Mouse (Mus musculus): Measurements from ENCODE around the gene Mtmr11. TPM values are rescaled to one million over a fixed set of nuclear protein-coding genes. Genes with fewer than 3 reads are reported as not detected.
A peak's percentile ranks its signal among the peaks of the same experiment; 100 is the strongest.
"Not testable (repeated sequence)": the region's sequence is repeated elsewhere in the genome, so short reads cannot be mapped to it uniquely, and the experiment has no call there.

The Mtmr11 gene
- polyA plus RNA-seq, 1 experiment from 2014 or later: 9.1 TPM

DNA sequence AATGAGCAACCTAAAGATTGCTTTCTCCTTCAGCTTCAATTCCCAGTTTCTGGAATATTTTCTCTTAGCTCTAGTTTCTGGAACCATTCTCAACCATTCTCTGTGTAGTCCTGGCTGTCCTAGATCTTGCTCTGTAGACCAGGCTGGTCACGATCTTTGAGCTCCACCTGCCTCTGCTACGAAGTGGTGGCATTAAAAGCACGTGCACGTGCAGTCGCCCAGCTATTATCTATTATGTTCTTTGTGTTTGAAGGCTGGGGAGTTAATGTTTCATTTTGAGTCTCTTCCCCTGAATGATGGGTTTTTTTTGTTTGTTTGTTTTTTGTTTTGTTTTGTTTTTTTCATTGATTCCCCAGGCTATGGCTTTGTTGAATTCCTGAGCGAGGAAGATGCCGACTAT, 11.4 kb downstream of the Mtmr11 start:
- H3K4me2 ChIP-seq (replicated peaks): peak overlapping the region; percentile 99
- 0 out of 2 replicates have a peak overlapping the region, but pooled peaks have one; percentile 99 for H3K27ac ChIP-seq
- WGBS: 39% methylated on average over 7 of the region's 7 CpGs
- H3K36me3 ChIP-seq: peaks cover 45% of the 10 kb centered on the region
- peak overlapping the region; percentile 88 for H3K9ac ChIP-seq (replicated peaks)
- ATAC-seq: no peak
- no peaks in the 10 kb centered on the region for H3K27me3 ChIP-seq
- peak overlapping the region; percentile 85 for H3K4me3 ChIP-seq (replicated peaks)
- no peaks in the 10 kb centered on the region for H3K9me3 ChIP-seq
- peaks cover 40% of the 10 kb centered on the region for H3K4me1 ChIP-seq (replicated peaks)

DNA sequence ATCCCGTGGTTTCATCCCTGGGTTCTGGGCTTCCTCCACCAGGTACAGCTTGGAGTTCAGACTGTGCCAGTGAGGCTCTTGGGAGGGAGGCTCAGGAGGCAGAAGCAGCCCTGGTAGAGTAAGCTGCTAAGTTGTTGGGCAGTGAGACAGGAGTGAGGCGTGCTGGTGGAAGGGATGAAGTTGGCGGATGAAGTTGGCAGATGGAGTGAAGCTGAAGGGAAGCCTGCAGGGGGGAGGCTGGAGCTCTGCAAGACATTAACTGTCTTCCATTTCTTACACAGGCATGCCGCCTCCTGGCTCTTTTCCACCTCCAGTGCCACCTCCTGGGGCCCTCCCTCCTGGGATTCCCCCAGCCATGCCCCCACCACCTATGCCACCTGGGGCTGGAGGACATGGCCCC, 12.2 kb downstream of the Mtmr11 start:
- 0 out of 2 replicates have a peak overlapping the region, but pooled peaks have one; percentile 85 for H3K4me3 ChIP-seq (replicated peaks)
- H3K9me3 ChIP-seq; H3K27me3 ChIP-seq; ATAC-seq; H3K9ac ChIP-seq (replicated peaks); H3K27ac ChIP-seq: not testable (repeated sequence)
- peaks cover 40% of the 10 kb centered on the region for H3K4me1 ChIP-seq (replicated peaks)
- peaks cover 52% of the 10 kb centered on the region for H3K36me3 ChIP-seq
- H3K4me2 ChIP-seq (replicated peaks): 0 out of 2 replicates have a peak overlapping the region, but pooled peaks have one; percentile 99
- whole genome bisulfite sequencing: 93% methylated on average over 4 of the region's 4 CpGs

DNA sequence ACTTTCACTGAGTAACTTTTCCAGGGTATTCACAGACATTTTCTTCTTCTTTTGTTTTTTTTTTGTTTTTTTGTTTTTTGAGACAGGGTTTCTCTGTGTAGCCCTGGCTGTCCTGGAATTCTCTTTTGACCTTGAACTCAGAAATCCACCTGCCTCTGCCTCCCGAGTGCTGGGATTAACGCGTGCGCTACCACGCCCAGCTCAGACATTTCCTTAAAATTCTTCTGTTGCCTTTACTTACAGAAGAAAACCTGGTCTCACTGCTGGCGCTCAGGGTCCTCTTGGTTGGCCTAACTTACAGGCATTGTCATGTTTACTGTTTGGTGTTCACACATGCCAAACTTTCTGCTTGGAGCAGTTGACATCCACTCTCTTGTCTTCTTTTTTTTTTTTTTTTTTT, 13.4 kb downstream of the Mtmr11 start:
- WGBS: 97% methylated on average over 6 of the region's 6 CpGs
- no peaks in the 10 kb centered on the region for H3K27me3 ChIP-seq
- peaks cover 50% of the 10 kb centered on the region for H3K36me3 ChIP-seq

DNA sequence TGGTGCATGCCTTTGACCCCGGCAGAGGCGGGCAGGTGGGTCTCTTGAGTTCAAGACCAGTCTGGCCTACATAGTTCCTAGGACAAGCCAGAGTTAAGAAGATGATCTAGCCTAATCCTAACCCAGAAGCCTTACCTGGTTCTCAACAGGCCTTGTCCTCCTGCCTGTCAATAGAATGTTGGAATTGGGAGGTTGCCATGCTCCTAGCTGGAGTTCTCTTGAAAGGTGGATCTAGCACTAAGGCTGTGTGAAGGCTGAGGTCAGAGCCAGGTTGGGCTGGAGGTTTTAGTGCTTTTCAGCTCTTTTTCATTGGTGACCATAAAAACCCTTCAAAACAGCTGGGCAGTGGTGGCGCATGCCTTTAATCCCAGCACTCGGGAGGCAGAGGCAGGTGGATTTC, 16.6 kb downstream of the Mtmr11 start:
- Histone ChIP-seq H3K9me3 (no peaks in the 10 kb centered on the region), H3K27ac (no peak overlapping the region), H3K36me3 (peaks cover 47% of the 10 kb centered on the region), H3K4me2 (replicated peaks) (no peak overlapping the region), H3K9ac (replicated peaks) (no peak overlapping the region), H3K4me1 (replicated peaks) (peaks cover 44% of the 10 kb centered on the region), H3K27me3 (no peaks in the 10 kb centered on the region), H3K4me3 (replicated peaks) (no peak overlapping the region)
- no peak for ATAC-seq
- WGBS: 94% methylated on average over 4 of the region's 4 CpGs

More for the DNA sequence above, 13.4 kb downstream of the Mtmr11 start:
- Histone ChIP-seq H3K4me2 (replicated peaks) (no peak overlapping the region), H3K9me3 (no peaks in the 10 kb centered on the region), H3K4me1 (replicated peaks) (peaks cover 39% of the 10 kb centered on the region), H3K27ac (no peak overlapping the region), H3K9ac (replicated peaks) (no peak overlapping the region), H3K4me3 (replicated peaks) (no peak overlapping the region)
- ATAC-seq: no peak

DNA sequence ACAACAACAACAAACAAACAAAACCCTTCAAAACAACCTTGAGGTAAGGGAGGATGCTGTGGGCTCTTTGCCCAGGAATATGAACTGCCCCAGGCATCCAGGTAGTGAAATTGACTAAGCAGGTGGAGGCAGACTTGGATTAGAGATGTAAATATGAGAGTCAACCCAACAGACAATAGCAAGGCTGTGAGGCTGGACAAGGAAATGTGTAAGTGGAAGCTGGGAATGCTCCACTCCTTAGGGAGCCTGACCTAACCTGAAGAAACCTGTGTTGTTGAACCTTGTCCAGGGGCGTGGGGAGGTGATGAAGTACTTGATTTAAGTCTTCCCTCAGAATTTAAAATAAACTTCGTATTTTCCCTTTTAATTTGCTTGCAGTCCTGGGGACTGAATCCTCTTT, 17.1 kb downstream of the Mtmr11 start:
- Histone ChIP-seq H3K9me3 (no peaks in the 10 kb centered on the region), H3K4me3 (replicated peaks) (no peak overlapping the region), H3K27me3 (no peaks in the 10 kb centered on the region), H3K4me1 (replicated peaks) (peaks cover 41% of the 10 kb centered on the region), H3K4me2 (replicated peaks) (no peak overlapping the region), H3K9ac (replicated peaks) (no peak overlapping the region), H3K27ac (no peak overlapping the region), H3K36me3 (peaks cover 46% of the 10 kb centered on the region)
- 86% methylated on average over 2 of the region's 2 CpGs for WGBS
- no peak for ATAC-seq

DNA sequence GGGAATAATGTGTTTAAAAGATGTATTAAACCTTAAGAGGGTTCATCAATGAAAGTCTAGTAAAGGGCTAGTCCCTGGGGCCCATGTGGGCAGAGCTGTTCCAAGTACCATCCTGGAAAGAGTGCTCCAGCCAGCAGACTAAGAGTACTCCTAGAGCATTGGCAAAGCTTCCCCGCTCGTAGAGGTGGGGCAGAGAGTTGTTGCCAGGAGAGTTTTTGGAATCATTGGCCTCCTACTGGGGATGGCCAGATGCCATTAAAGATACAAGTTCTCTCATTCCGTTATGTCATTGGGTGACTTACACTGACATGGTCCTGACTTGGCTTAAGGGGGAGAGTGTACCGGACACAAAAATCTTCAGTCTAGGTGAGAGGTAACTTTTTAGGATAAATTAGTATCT, 17.7 kb downstream of the Mtmr11 start:
- 62% methylated on average over 4 of the region's 4 CpGs for WGBS

DNA sequence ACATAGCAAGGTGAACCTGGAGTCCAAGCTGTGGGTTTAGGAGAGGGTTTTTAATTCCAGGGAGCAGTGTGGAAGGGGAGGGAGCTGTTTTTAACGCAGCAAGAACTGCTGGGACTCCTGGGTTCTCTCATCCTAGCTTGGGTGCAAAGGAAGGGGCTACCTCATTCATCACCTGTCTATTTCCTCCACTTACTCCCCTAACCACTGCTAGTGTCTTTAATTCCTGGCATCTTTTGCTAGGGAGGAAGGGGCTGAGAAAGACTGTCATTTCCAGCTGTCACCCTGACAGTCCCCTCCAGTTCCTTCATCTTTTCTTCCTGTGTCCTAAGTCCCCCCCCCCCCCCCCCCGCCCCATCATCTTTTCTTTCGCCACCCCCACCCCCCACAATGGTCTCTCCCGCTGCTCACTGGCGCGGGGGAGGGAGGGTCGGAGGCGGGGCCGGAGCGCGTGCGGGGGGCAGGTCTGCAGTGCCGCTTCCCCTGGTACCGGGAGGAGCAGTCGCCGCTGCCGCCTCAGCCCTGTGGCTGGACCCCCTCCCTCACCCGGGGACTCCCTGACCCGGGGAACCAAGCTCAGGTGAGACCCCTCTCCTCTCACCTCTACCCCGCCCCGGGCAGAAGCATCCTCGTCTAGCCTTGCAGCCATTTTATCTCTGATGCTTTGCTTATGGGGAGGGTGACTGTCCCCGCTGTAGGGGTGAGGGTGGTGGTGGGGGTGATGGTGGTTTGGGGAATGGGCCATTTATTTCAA, 19.1 kb downstream of the Mtmr11 start, which contains the start of gene Sv2a:
TSS of gene Sv2a (plus strand) at position 425 of the 751 bp plus-strand sequence.
- H3K4me2 ChIP-seq (replicated peaks): peak within 1 kb of the TSS; percentile 67
- 0% methylated on average over 12 of the region's 23 CpGs for whole genome bisulfite sequencing
- H3K9me3 ChIP-seq: no peaks in the 10 kb centered on the region
- H3K27me3 ChIP-seq: no peaks in the 10 kb centered on the region
- H3K4me1 ChIP-seq (replicated peaks): peaks cover 29% of the 10 kb centered on the region
- H3K4me3 ChIP-seq (replicated peaks): peak within 1 kb of the TSS; percentile 69
- ATAC-seq: peak; percentile 75
- peaks cover 40% of the 10 kb centered on the region for H3K36me3 ChIP-seq
- H3K9ac ChIP-seq (replicated peaks): peak within 1 kb of the TSS; percentile 85
- peak within 1 kb of the TSS; percentile 82 for H3K27ac ChIP-seq

More for the DNA sequence above, 17.7 kb downstream of the Mtmr11 start:
- Histone ChIP-seq H3K9ac (replicated peaks) (no peak overlapping the region), H3K4me3 (replicated peaks) (no peak overlapping the region), H3K36me3 (peaks cover 40% of the 10 kb centered on the region), H3K4me2 (replicated peaks) (no peak overlapping the region), H3K27me3 (no peaks in the 10 kb centered on the region), H3K9me3 (no peaks in the 10 kb centered on the region), H3K4me1 (replicated peaks) (peaks cover 35% of the 10 kb centered on the region), H3K27ac (no peak overlapping the region)
- ATAC-seq: no peak

DNA sequence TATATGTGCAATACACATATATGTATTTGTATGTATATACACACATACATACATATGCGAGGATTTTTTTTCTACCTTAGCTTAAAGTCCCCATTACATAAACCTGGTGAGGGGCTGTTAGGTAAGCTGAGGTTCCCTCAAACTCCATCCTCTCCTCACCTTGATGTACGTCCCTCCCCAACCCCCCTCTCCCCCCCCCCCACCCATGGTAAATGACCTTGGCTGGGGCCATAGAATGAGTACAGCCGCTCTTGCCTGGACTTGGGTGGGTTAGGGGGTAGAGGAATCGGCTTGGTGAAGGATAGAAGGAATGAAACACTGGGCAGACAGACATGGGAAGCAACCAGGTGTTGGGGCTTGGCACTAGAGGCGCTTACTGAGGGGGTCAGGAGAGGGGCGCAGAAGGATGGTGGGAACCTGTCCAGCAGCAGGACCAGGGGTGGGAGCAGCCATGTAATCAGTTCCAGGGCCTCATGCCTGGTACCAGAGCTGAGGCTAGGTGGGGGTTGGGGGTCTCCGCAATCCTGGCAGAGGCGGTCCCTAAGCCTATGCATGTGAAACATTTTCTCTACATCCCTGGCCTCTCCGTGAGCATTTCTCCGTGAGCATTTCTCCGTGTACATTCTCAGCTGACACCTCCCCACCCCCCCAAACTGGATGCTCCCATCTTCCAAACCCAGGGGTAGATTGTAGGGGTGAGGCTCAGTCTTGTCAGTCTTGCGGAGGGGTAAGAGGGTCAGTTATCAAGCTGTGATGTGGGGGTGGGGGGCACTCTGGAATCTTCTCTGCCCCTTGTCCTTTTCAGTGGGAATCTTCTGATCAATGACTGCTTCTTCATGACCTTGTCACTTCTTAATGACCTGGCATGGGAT, 19.9 kb downstream of the Mtmr11 start:
- WGBS: 39% methylated on average over 12 of the region's 12 CpGs
- no peaks in the 10 kb centered on the region for H3K27me3 ChIP-seq
- H3K4me3 ChIP-seq (replicated peaks): peak overlapping the region; percentile 69
- H3K4me2 ChIP-seq (replicated peaks): peak overlapping the region; percentile 67
- peak overlapping the region; percentile 85 for H3K9ac ChIP-seq (replicated peaks)
- peaks cover 29% of the 10 kb centered on the region for H3K4me1 ChIP-seq (replicated peaks)
- H3K9me3 ChIP-seq: no peaks in the 10 kb centered on the region
- peak overlapping the region; percentile 82 for H3K27ac ChIP-seq
- ATAC-seq: peak; percentile 51
- H3K36me3 ChIP-seq: peaks cover 33% of the 10 kb centered on the region

DNA sequence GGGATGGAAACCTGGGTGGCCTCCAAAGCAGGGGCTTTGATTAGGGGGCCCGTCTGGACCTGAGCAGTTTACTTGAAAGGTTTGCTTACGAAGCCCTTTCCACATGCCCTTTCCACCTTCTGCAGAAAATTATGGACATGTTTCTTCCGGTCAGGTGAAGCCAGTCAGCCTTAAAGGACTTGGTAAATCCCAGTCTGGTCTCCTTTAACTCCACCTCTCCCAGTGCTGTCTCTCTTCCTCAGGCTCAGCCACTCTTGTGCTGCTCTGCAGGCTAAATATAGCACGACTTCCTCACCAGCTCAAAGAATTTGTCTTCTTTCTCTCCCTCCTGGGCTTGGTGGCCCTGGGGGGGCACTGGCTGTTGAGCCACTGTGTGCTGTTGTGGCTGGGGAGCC, 20.6 kb downstream of the Mtmr11 start:
- Histone ChIP-seq H3K9ac (replicated peaks) (peak overlapping the region; percentile 85), H3K9me3 (no peaks in the 10 kb centered on the region), H3K27me3 (no peaks in the 10 kb centered on the region), H3K36me3 (peaks cover 35% of the 10 kb centered on the region), H3K27ac (peak overlapping the region; percentile 82), H3K4me1 (replicated peaks) (peaks cover 29% of the 10 kb centered on the region), H3K4me2 (replicated peaks) (peak overlapping the region; percentile 67), H3K4me3 (replicated peaks) (peak overlapping the region; percentile 69)
- ATAC-seq: no peak
- WGBS: 22% methylated on average over 4 of the region's 4 CpGs

DNA sequence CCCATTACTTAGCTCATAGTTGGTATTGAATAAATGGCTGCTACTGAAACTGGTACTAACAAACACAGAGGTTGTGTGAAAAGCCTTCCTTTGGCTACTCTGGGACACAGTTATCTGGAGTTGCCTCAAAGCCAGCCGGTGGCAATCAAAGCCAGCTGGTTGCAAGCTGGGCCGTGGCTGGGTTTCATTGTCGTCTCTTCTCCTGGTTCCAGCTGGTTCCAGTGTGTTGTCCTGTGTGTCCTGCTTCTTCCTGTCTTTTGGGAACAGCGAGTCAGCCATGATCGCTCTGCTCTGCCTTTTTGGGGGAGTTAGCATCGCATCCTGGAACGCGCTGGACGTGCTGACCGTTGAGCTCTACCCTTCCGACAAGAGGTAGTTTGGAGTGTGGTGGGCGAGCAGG, 31.2 kb downstream of the Mtmr11 start:
- no peak for ATAC-seq
- 71% methylated on average over 12 of the region's 12 CpGs for WGBS
- Histone ChIP-seq H3K36me3 (peaks cover 71% of the 10 kb centered on the region), H3K9me3 (no peaks in the 10 kb centered on the region; the same call in 1 of the 2 replicates), H3K4me2 (replicated peaks) (no peak overlapping the region), H3K27ac (no peak overlapping the region), H3K9ac (replicated peaks) (no peak overlapping the region), H3K4me1 (replicated peaks) (peaks cover 14% of the 10 kb centered on the region), H3K4me3 (replicated peaks) (no peak overlapping the region), H3K27me3 (no peaks in the 10 kb centered on the region)

DNA sequence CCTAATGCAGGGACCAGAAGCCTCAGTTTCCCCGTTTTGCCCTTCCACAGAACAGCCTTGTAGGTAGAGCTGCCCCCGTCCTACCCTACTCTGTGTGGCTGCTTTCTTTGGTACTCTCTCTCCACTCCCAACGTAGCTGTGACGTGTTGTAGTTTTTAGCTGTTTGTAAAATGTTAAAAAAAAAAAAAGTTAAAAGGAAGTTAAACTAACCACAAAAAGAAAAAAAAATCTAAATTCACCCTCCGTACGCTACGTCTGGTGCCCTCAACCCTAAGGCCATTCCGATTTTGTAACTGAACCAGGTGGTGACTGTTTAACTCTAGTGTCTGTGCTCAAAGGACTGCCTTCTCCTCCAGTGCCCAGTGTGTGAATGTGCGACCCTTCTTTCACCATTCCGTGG, 33.2 kb downstream of the Mtmr11 start:
- Histone ChIP-seq H3K36me3 (peaks cover 54% of the 10 kb centered on the region), H3K9ac (replicated peaks) (no peak overlapping the region), H3K27me3 (no peaks in the 10 kb centered on the region), H3K4me1 (replicated peaks) (peaks cover 17% of the 10 kb centered on the region), H3K4me3 (replicated peaks) (no peak overlapping the region), H3K4me2 (replicated peaks) (no peak overlapping the region), H3K9me3 (no peaks in the 10 kb centered on the region; the same call in 1 of the 2 replicates), H3K27ac (no peak overlapping the region; the same call in 1 of the 2 replicates)
- ATAC-seq: no peak
- WGBS: 90% methylated on average over 10 of the region's 10 CpGs

All from midbrain, embryonic 13.5 days (tissue).